Mouse (Mus musculus): ENCODE measurements around the gene Scn11a. TPM values are rescaled to one million over a fixed set of nuclear protein-coding genes. Genes with fewer than 3 reads are reported as not detected.
A peak's percentile ranks its signal among the peaks of the same experiment; 100 is the strongest.

Gene Scn11a
- 0.04 TPM in 1 of 2 replicates, not detected in the other for polyA plus RNA-seq (2014; fragmentation: Nextera tagmentation; extraction: Ambion mirVana)

DNA sequence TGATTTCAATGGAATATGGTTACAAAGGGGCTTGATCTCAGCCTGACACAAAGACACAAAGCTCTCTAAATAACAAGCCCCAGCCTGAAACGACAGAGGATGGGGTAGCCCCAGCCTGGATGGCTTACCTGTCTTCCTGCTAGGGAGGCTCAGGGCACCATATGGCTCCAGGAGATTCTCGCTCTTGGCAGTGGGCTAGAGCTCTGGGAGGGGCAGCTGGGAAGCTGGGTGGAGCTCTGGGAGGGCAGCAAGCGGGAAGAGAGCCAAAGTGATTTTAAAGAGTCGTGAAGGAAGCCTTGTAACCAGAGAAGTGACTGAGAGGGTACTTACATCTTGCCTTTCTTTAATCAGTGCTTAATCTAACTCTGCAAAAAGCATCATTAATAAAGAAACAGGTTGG is at the start of gene Scn11a:
Scn11a (minus strand) TSS at position 160 of the 400 bp plus-strand sequence.
- WGBS = 25% methylated on average over 4 of the region's 4 CpGs
- ATAC-seq (ENCODE audit: insufficient read depth) = no peak
- TF ChIP-seq CTCF (IDR thresholded peaks at IDR 0.05; ENCODE audit: low read depth) = no peak

DNA sequence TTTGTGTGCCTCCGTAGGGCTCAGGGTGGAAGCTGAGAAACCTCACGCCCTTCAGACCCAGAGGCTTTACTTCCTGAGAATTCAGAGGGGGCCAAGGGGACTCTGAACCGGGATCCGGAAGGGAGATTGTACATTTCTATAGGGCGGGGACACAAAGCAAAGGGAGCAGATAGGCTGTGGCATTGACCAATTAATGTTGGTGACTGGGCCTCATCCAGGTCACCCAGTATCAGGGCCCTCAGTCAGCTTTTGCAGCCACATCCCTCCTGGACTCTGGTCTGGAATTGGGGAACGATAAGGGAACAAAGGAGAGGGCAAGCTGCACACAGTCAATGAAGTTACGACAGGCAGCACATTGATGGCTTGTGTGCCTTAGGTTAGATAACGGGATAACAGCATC is 28.9 kb upstream of the Scn11a start:
- no peak for TF ChIP-seq CTCF (IDR thresholded peaks at IDR 0.05; ENCODE audit: low read depth)
- Histone ChIP-seq H3K36me3 (ENCODE audit: insufficient read depth) (no peaks in the 10 kb centered on the region), H3K9ac (no peak overlapping the region), H3K4me3 (ENCODE audit: low read depth, low read length) (no peak overlapping the region), H3K27ac (ENCODE audit: low read depth) (no peak overlapping the region), H3K27me3 (ENCODE audit: insufficient read depth, low read length) (no peaks in the 10 kb centered on the region), H3K4me1 (ENCODE audit: insufficient read depth) (no peaks in the 10 kb centered on the region), H3K4me2 (no peak overlapping the region), H3K9me3 (ENCODE audit: low read depth, low read length) (no peaks in the 10 kb centered on the region)
- 58% methylated on average over 8 of the region's 8 CpGs for WGBS
- ATAC-seq (ENCODE audit: insufficient read depth) (no peak), DNase-seq (no peak)

More for the DNA sequence above, at the start of gene Scn11a:
- H3K9me3 ChIP-seq (ENCODE audit: low read depth, low read length) = no peaks in the 10 kb centered on the region
- no peaks in the 10 kb centered on the region for H3K36me3 ChIP-seq (ENCODE audit: insufficient read depth)
- H3K27me3 ChIP-seq (ENCODE audit: insufficient read depth, low read length) = no peaks in the 10 kb centered on the region
- H3K4me1 ChIP-seq (ENCODE audit: insufficient read depth) = 0 out of 2 replicates have a peak, but pooled peaks cover 5% of the 10 kb centered on the region
- H3K4me2 ChIP-seq = no peak within 1 kb of the TSS
- H3K9ac ChIP-seq = no peak within 1 kb of the TSS
- no peak for DNase-seq
- H3K4me3 ChIP-seq (ENCODE audit: low read depth, low read length) = no peak within 1 kb of the TSS
- H3K27ac ChIP-seq (ENCODE audit: low read depth) = no peak within 1 kb of the TSS

DNA sequence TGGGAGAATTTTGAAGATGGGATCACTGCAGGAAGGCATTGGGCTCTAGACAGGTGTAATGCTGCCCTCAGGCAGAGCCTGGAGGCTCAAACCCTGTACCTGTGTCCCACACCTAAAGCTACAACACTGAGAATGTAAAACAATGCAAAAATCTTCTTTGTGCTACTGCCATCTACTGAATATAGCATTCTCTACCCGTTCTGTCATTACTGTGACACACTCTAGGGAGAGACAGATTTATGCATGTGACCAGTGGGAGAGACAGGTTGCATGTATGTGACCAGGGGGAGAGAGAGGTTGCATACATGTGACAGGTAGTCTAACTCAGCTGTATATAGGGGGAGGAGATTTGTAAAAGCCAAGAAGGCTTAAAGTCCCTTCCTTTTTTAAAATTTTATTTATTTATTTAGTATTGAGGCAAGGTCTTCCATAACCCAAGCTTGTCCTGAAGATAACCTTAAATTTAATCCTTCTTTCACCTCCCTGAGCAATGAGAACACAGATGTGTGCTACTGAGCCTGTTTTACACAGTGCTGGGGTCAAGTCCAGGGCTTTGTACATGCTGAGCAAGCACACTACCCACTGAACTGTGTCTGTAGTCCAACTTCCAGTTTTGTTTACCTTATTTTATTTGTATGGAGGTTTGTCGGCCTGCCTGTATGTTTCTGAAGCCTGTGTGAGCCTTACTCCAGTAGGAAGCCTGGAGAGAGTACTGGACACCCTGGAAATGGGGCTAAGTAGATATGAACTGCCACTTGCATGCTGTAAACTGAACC is 28.0 kb upstream of the Scn11a start:
- TF ChIP-seq CTCF (IDR thresholded peaks at IDR 0.05; ENCODE audit: low read depth) = no peak
- Histone ChIP-seq H3K4me2 (no peak overlapping the region), H3K9ac (no peak overlapping the region), H3K27ac (ENCODE audit: low read depth) (no peak overlapping the region), H3K4me3 (ENCODE audit: low read depth, low read length) (no peak overlapping the region), H3K27me3 (ENCODE audit: insufficient read depth, low read length) (no peaks in the 10 kb centered on the region), H3K4me1 (ENCODE audit: insufficient read depth) (no peaks in the 10 kb centered on the region), H3K36me3 (ENCODE audit: insufficient read depth) (no peaks in the 10 kb centered on the region), H3K9me3 (ENCODE audit: low read depth, low read length) (no peaks in the 10 kb centered on the region)
- DNase-seq (no peak), ATAC-seq (ENCODE audit: insufficient read depth) (no peak)
- 57% methylated on average over 2 of the region's 2 CpGs for WGBS

DNA sequence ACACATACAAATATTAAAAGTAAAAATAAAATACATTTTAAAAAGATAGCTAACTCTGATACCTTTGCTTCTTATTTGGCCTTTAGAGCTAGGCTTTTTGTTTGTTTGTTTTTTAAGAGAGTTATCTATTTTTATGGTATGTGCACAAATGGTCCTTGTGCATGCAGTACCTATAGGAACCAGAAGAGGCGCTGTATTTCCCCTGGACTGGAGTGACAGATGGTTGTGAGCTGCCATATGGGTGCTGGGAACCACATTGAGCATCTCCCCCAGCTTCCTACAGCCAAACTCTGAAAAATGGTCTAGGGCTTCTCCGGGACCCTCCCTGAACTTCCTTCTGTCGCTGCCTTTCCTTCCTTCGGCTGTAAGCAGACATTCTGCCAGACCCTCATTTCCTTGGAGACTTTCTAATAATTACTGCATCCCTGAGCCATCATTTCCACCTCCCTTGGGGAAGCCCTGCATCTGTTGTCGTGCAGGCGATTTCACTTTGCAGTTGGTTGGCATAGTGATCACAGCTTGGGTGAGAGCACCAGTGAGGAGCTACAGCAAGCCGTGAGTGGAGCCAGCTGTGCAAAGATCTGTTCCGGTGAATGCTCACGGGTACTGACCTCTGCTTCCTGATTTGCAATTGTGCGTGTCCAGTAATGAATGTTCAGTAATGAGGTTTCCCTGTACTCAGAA is 27.2 kb upstream of the Scn11a start:
- no peak overlapping the region for H3K27ac ChIP-seq (ENCODE audit: low read depth)
- H3K4me3 ChIP-seq (ENCODE audit: low read depth, low read length) = no peak overlapping the region
- no peaks in the 10 kb centered on the region for H3K9me3 ChIP-seq (ENCODE audit: low read depth, low read length)
- peak; percentile 43 for TF ChIP-seq CTCF (IDR thresholded peaks at IDR 0.05; ENCODE audit: low read depth)
- ATAC-seq (ENCODE audit: insufficient read depth) = no peak
- no peak for DNase-seq
- no peaks in the 10 kb centered on the region for H3K4me1 ChIP-seq (ENCODE audit: insufficient read depth)
- H3K27me3 ChIP-seq (ENCODE audit: insufficient read depth, low read length) = no peaks in the 10 kb centered on the region
- no peak overlapping the region for H3K4me2 ChIP-seq
- 67% methylated on average over 10 of the region's 10 CpGs for WGBS
- no peak overlapping the region for H3K9ac ChIP-seq
- H3K36me3 ChIP-seq (ENCODE audit: insufficient read depth) = no peaks in the 10 kb centered on the region

DNA sequence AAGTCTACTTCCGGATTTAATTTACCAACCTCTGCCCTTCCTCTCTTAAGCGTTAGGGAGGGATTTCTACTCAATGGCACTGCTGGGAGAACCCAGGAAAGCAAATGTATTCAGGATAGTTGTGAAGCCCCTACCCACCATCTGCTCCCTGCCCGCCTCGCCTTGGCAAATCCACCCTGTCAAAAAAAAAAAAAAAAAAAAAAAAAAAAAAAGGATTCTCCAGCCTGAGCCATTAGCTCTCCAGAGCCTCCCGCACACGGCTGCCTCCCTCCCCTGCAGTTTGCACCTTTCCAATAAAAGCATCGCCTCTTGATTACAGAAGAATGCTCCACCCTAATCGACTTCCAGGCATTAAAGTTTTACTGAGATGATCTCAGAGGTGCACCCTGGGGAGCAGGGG is 24.0 kb upstream of the Scn11a start:
- 23% methylated on average over 8 of the region's 8 CpGs for WGBS
- Histone ChIP-seq H3K27ac (ENCODE audit: low read depth) (no peak overlapping the region), H3K9ac (no peak overlapping the region), H3K9me3 (ENCODE audit: low read depth, low read length) (no peaks in the 10 kb centered on the region), H3K36me3 (ENCODE audit: insufficient read depth) (no peaks in the 10 kb centered on the region), H3K4me2 (no peak overlapping the region), H3K27me3 (ENCODE audit: insufficient read depth, low read length) (no peaks in the 10 kb centered on the region), H3K4me3 (ENCODE audit: low read depth, low read length) (no peak overlapping the region), H3K4me1 (ENCODE audit: insufficient read depth) (no peaks in the 10 kb centered on the region)
- no peak for TF ChIP-seq CTCF (IDR thresholded peaks at IDR 0.05; ENCODE audit: low read depth)
- DNase-seq = no peak
- no peak for ATAC-seq (ENCODE audit: insufficient read depth)

DNA sequence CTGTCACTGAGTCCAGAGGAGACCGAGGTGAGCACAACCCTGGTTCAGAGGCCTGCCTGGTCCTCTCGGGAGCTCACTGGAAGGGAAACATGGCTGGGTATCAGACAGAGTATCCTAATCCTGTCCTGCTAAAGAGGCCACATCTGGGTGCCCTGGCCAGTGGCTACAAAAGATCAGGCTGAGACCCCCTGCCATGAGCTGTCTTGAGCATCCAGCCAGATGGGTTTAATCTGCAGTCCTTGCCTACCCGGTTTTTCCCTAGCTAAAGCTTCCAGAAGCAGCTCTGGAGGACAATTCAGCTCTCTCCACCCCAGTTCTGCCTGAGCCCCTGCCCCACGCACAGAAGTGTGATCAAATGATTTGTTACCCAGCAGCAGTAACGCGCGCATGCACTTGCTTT is 23.4 kb upstream of the Scn11a start:
- Histone ChIP-seq H3K4me2 (no peak overlapping the region), H3K4me3 (ENCODE audit: low read depth, low read length) (no peak overlapping the region), H3K9me3 (ENCODE audit: low read depth, low read length) (no peaks in the 10 kb centered on the region), H3K27ac (ENCODE audit: low read depth) (no peak overlapping the region), H3K9ac (no peak overlapping the region), H3K36me3 (ENCODE audit: insufficient read depth) (no peaks in the 10 kb centered on the region), H3K4me1 (ENCODE audit: insufficient read depth) (no peaks in the 10 kb centered on the region), H3K27me3 (ENCODE audit: insufficient read depth, low read length) (no peaks in the 10 kb centered on the region)
- 33% methylated on average over 7 of the region's 7 CpGs for WGBS
- ATAC-seq (ENCODE audit: insufficient read depth) = no peak
- no peak for TF ChIP-seq CTCF (IDR thresholded peaks at IDR 0.05; ENCODE audit: low read depth)
- DNase-seq = no peak

DNA sequence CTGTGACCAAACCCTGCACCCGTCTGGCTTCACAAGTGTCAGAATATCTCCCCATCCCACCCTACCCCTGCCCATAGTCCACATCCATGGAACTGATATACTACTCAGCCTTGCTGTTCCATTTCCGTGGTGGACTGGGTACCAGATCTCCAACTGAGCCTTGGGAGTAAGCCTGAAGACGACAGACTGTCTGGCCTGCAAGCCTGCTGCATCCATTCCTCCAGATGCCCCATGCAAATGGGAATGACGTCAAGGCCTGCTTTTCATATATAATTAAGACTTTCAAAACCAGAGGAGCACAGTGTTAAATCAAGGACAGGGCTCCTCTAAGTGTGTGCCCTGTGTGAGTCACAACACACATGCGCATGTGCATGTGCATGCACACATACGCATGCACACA is 21.9 kb upstream of the Scn11a start:
- Histone ChIP-seq H3K9ac (no peak overlapping the region), H3K27ac (ENCODE audit: low read depth) (no peak overlapping the region), H3K4me3 (ENCODE audit: low read depth, low read length) (no peak overlapping the region), H3K4me1 (ENCODE audit: insufficient read depth) (no peaks in the 10 kb centered on the region), H3K9me3 (ENCODE audit: low read depth, low read length) (no peaks in the 10 kb centered on the region), H3K36me3 (ENCODE audit: insufficient read depth) (no peaks in the 10 kb centered on the region), H3K4me2 (no peak overlapping the region), H3K27me3 (ENCODE audit: insufficient read depth, low read length) (no peaks in the 10 kb centered on the region)
- ATAC-seq (ENCODE audit: insufficient read depth) (no peak), DNase-seq (no peak)
- no peak for TF ChIP-seq CTCF (IDR thresholded peaks at IDR 0.05; ENCODE audit: low read depth)
- 70% methylated on average over 6 of the region's 6 CpGs for WGBS

All from lung, embryonic 14.5 days (tissue).